Mouse (Mus musculus) brain, adult 2 months (tissue): ENCODE results near the gene Cops7a.

Experiments
- DNase-seq: peaks from one replicate; pipeline ENCODE4 v3.0.0; 2011; ENCODE audit warnings: low read depth, low spot score

Gene Cops7a

DNA sequence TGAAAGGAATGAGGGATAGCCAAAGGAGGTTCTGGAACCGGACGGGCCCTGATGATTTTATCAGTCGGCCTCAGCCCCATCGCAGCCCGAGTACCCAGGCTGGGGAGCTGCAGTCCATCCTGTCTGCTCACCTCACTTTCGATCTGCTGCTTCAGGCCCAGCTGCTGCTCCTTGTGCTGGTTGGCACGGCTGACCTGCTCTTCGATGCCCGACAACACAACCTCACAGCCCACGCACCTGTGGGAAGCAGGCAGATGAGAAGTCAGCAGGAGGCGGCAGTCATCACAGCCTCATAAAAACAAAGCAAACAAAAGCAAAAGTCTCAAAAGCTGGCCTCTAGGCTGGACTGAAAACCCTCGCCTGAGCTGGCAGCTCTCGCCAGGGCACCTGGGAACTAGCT, 5.4 kb downstream of the Cops7a start:
- no peak for DNase-seq

GRCm38 (mm10) chr6:124958127-124958526, 7.2 kb downstream of the Cops7a start:
- DNase-seq, result no peak

DNA sequence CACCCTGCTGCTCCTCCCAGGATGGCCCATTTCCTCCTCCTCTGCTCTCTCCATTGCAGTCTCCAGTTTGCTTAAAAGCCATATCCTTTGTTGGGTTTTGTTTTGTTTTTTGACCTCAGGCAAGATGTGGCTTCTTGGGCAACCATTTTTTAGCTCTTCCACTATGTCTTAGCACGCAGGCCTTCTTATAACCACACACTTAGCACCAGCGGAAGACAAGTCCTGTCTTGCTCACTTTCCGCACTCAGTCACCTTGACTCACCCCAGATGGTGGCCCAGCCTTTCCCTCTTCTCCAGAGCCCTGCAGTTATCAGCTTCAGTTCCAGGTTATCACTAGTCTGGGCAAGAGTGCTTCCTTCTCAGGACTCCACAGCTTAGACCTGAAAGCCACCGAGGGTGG, 10.1 kb downstream of the Cops7a start:
- no peak for DNase-seq

DNA sequence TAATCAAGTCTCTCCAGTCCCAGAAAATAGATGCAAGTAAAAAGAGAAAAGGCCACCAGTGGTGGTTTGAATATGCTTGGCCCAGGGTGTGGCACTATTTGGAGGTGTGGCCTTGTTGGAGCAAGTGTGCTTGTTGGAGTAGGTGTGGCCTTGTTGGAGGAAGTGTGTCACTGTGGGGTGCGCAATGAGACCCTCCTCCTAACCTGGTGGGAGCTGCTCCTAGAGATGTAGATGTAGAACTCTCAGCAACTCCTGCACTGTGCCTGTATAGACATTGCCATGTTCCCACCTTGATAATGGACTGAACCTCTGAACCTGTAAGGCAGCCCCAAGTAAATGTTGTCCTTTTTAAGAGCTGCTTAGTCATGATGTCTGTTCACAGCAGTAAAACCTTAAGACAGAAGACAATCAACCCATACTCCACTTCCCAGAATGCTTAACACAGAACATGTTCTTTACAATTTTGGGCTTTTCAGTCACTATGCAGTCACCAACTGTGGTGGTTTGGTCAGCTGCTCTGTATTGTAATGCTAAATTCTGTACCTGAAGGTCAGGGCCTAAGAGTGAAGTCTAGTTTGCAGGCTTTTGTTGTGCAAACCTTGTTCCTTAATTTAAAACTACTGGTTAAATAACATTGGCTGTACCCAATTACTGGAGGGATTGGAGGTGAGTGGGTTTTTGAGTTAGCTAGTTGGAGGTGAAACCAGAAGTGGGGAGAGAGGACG, 11.2 kb downstream of the Cops7a start:
- DNase-seq, result no peak

- DNase-seq, result peak; percentile 62
Measured at GRCm38 (mm10) chr6:124943526-124943925, 21.8 kb downstream of the Cops7a start.

DNA sequence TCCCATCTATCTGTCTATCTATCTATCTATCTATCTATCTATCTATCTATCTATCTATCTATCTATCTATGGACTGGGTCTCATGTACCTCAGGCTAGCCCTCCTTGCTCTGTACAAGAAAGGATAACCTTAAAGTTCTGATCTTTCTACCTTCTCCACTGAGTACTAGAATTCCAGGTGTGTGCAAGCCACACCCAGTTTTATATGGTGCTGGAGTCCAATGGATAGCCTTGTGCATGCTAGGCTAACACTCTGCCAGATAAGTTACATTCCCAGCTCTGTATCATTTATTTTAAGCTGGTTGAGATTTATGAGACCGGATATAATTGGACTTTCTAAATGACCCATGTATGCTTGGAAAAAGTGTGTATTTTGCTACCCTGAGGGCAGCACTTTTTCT, 23.7 kb downstream of the Cops7a start:
- DNase-seq, result no peak

DNA sequence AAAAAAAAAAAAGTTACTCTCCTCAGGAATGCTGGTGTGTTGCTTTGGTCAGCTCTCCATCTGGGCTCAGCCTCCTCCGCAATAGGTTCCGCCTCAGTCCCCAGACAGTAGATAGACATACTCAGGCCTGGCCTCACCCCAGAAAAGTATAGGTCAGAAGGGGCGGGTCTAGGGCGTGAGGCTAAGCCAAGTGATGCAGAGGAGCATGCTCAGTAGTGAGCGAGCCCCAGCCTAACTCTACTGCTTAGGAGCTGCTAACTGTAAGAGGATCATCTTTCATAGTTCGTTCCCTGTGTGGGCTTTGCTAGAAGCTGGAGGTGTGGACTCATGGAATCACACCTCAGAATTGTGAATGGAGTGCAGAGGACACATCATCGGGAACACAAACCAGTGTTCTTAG, 26.8 kb downstream of the Cops7a start:
- no peak for DNase-seq

- no peak for DNase-seq
Measured at GRCm38 (mm10) chr6:124937493-124937892, 27.8 kb downstream of the Cops7a start.

- DNase-seq, result peak; percentile 78
Measured at GRCm38 (mm10) chr6:124936681-124937080, 28.7 kb downstream of the Cops7a start.

GRCm38 (mm10) chr6:124934670-124935069, 30.7 kb downstream of the Cops7a start:
- DNase-seq, result peak; percentile 70

GRCm38 (mm10) chr6:124933127-124933526, 32.2 kb downstream of the Cops7a start:
- DNase-seq, result no peak

- DNase-seq, result peak; percentile 20
Measured at GRCm38 (mm10) chr6:124932314-124932695, 33.0 kb downstream of the Cops7a start.

DNA sequence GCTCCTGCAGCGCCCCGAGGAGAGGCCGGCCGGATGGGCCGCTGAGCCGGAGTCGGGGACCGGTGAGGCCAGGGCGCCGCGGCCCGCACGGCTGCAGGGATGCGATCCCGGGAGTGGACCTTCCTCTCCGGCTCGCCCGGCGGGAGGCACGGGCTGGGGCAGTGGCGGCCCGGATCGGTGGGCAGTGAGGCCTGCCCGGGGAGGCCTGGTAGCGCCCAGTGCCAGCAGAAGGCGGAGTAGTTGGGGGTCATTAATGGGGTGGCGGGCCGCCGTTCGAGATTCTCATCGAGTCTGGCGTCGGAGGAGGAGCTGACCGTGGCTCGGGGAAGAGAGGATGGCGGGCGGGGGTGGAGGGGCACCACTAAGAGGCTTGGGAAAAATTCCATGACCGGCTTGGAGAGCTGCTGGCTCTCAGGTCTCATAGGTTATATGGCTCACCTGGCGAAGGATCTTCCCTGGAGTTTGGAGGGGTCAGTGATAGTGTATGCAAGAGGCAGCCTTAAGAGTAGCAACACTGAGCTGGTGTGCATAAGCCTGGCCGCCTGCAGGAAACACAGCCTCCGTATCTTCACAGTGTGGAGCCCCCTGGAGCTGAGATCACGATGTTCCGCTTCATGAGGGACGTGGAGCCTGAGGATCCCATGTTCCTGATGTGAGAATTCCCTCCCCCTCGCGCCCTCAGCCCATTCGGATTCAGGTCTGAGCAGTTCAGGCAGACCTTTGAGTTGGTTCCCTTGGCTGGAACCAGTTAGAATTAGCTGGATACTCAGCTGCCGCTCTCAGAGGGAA, 33.6 kb downstream of the Cops7a start:
- DNase-seq, result peak; percentile 78

DNA sequence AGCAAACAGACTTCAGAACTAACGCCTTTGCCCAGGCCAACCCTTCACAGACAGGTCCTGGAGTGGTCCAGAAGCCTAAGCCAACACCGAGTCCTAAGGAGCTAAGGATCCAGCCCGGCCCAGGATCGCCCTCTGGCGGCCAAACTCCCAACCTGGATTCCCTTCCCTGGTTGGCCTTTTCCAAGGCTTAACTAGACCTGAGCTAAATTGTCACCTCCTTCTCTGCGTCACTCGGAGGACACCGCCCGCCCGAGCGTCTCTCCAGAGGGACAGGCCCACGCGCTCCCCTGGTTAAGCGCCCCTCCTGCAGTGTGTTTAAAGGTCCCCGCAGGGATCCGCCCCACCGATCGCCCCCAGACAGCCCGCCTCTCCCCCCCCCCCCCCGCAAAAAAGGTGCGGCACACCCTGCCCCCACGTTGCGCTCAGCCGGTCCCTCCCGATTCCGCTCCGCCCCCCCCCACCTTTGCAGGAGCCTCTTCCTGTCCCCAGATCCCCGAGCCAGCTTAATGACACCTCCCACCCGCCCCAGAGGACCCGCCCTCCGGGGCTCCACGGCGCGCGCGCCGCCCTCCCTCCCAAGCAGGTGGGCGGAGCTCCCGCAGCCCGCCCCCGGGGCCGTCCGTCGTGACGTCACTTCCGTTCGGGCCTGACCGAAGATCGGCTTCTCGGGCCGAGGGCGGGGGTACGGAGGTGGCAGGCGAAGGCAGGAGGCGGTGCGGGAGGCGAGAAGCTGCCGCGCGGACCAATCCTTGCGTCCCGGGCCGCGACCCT, 34.4 kb downstream of the Cops7a start, which contains the start of gene Mlf2:
Gene Mlf2, plus strand, starts transcription at position 633 of the 771 bp plus-strand sequence.
- DNase-seq, result peak; percentile 99

DNA sequence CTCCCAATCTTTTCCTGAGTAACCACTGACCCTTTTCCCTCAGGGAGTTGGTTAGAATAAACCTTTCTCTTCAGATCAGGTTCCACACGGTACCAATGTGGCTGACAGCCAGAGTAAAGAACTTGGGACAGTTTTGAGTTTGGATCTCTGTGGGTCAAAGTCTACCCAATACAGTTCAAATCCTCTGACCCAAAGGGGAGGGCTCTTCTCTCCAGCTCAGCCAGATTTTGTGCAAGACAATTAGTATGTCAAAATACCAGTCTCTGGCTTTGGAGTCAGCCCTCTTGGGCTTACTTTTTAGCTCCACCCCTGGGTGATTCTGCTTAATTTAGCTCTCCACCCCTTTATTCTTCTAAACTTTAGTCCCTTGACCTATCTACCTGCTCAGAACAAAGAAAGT, 35.1 kb downstream of the Cops7a start:
- no peak for DNase-seq

DNA sequence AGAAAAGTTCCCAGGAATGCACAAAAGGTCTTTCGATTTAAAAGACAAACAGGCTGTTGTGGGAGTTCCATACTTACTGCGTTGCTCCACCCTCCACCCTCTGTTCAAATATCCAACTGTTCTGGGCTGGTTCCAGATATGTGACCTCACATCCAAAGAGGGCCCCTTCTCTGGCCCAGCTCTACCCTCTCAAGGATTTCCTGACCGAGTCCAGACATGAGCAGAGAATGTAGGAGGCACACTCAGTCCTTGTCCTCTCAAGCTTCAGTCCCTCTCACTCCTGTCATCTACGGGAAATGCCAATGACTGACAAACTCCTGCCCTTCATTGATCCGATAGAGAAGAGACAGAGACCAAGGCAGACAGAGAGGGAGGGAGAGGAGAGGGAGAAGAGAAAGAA, 39.4 kb downstream of the Cops7a start:
- no peak for DNase-seq

GRCm38 (mm10) chr6:124925173-124925793, 40.1 kb downstream of the Cops7a start:
- no peak for DNase-seq

GRCm38 (mm10) chr6:124921539-124921938, 43.8 kb downstream of the Cops7a start:
- peak; percentile 43 for DNase-seq

DNA sequence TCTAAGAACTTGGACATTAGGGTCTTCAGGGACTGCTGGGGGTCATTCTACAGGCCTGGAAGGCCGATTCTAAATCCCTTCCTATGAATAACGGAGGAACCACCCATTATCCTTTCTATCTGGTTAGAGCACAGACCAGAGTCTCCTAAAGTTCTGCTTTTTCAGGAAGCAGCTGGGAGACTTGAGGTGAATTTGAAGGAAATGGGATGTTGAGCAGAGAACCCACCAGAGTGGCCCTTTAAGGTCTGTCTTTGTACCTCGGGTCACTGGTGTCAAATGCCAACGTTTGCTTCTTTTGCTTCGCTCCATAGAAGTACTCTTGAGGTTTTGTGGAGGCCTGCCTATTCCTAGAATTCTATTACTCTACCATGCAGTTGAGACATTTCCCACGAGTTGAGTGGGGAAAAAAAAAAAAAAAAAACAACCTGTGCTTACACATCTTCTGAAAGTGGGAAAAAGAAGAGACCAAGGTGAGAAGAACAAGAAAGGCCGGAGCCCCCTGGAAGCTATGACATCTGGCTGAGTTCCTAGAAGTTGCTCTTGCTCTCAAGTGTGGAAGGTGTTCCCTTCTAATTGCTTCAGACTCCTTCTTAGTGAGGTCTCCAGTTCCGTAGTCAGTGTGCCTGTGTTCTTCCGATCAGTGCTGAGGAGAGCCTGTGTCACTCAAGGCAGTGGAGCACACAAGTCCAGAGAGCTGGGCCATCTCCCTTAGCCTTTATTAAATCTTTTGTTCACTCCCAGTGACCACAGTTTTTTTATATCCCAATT, 44.8 kb downstream of the Cops7a start:
- DNase-seq, result peak; percentile 22

DNA sequence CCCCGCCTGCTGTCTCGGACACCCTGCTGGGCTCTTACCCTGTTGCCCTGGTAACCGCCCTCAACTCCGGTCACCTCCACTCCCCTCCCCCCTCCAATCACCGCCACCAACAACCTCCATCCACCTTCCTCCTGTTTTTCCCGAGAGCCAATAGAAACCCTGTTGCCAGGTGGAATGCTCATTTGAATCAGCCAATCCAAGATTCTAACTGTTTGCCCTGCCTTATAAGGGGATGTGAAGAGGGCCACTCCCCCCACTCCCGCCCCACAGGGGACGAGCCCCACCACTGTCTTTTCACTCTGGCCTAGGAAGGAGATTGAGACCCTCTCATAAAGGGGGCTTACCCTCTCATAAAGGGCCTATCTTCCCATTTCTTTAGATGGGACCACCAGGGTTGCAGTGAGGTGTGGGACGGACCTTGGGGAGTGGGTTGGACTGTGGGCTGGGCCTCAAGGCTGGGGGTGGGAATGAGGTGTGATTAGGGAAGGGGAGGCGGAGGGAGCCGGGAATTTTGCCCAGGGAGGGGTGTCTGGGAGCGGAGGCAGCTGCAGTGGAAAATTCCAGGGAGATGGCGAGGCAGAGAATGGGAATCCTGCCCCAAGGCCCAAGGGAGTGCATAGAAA, 45.5 kb downstream of the Cops7a start, which contains the start of gene Ptms:
Gene Ptms, minus strand, starts transcription at position 409 of the 623 bp plus-strand sequence.
- peak; percentile 100 for DNase-seq
